Comparison of ENCODE assay signal across 8 mouse cellular contexts in the genomic region with DNA sequence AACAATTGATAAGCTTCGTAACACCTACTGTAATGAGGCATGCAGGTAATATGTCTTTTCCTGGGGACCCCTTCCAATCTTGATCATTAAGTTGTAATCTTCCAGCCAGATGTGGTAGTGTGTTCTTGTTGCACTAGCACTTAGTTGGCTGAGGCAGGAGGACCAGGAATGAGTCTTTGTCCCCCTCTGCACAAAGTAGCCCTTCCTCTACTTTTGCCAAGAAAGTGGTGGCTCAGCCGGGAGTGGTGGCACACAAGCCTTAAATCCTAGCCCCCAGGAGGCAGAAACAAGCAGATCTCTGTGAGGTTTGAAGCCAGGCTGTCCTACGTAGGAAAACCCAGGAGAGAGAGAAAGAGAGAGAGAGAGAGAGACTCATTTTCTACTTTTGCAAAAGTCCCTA. TPM values are rescaled to one million over a fixed set of nuclear protein-coding genes. Genes with fewer than 3 reads are reported as not detected.
DNase-seq lines count a peak whose midpoint lies in the region; ATAC-seq lines count a peak whose summit lies in the region.

No protein-coding gene starts in this region.

- peaks cover 59% of the 10 kb centered on the region for H3K4me1 ChIP-seq in heart, embryonic 11.5 days (ENCODE audit: control insufficient read depth, insufficient read depth, low read length)
- peaks cover 97% of the 10 kb centered on the region for H3K4me1 ChIP-seq in liver, embryonic 15.5 days (replicated peaks)

- H3K36me3 ChIP-seq in heart, embryonic 11.5 days (ENCODE audit: control insufficient read depth, insufficient read depth, low read length), result no peaks in the 10 kb centered on the region
- H3K36me3 ChIP-seq in liver, embryonic 15.5 days (replicated peaks), result no peaks in the 10 kb centered on the region

- H3K9ac ChIP-seq in heart, embryonic 11.5 days (ENCODE audit: low read depth, low read length), result no peak overlapping the region
- no peak overlapping the region for H3K9ac ChIP-seq in liver, embryonic 15.5 days

- H3K9me3 ChIP-seq in heart, embryonic 11.5 days (replicated peaks; ENCODE audit: control insufficient read depth, low read length), result no peaks in the 10 kb centered on the region
- H3K9me3 ChIP-seq in liver, embryonic 15.5 days (replicated peaks), result no peaks in the 10 kb centered on the region

- H3K27me3 ChIP-seq in heart, embryonic 11.5 days (ENCODE audit: control insufficient read depth, insufficient read depth, low read length), result no peaks in the 10 kb centered on the region
- H3K27me3 ChIP-seq in liver, embryonic 15.5 days, result peaks cover 59% of the 10 kb centered on the region

- no peak for ATAC-seq in heart, embryonic 11.5 days (replicated peaks; ENCODE audit: insufficient number of reproducible peaks, low FRiP score, low TSS enrichment)
- ATAC-seq in liver, embryonic 15.5 days (ENCODE audit: insufficient read depth), result no peak
- ATAC-seq in frontal cortex, adult (ENCODE audit: low TSS enrichment), result no peak

- H3K4me2 ChIP-seq in heart, embryonic 11.5 days, result peak overlapping the region; percentile 82
- H3K4me2 ChIP-seq in liver, embryonic 15.5 days, result peak overlapping the region; percentile 98

- peak overlapping the region; percentile 98 for H3K27ac ChIP-seq in heart, embryonic 11.5 days (ENCODE audit: low read depth, low read length)
- H3K27ac ChIP-seq in liver, embryonic 15.5 days (replicated peaks), result 0 out of 2 replicates have a peak overlapping the region, but pooled peaks have one; percentile 5

- intact Hi-C loops in left cerebral cortex, postnatal 10 days (cut with DNase I), result loop anchor here (5.0 kb wide), 1 partner anchor 35 kb away; no protein-coding TSS in a partner anchor

- WGBS in heart, embryonic 11.5 days (ENCODE audit: insufficient replicate concordance), result 70% methylated on average over 3 of the region's 3 CpGs
- 69% methylated on average over 3 of the region's 3 CpGs for WGBS in liver, embryonic 15.5 days (ENCODE audit: insufficient replicate concordance)

- no peak for DNase-seq in heart, adult 9 months (ENCODE audit: low spot score in 2 of 2)
- peak; percentile 50 for DNase-seq in thymus, postnatal 25 days
- DNase-seq in thymus, postnatal 10 days (ENCODE audit: low spot score in 2 of 2), result no peak
- no peak for DNase-seq in adrenal gland, postnatal 25 days
- DNase-seq in left cerebral cortex, postnatal 10 days (ENCODE audit: extremely low spot score in 1 of 2, low spot score in 2 of 2), result no peak

- H3K4me3 ChIP-seq in heart, embryonic 11.5 days (ENCODE audit: low read depth, low read length), result no peak overlapping the region
- H3K4me3 ChIP-seq in liver, embryonic 15.5 days (replicated peaks), result no peak overlapping the region

RNA-seq across cellular contexts. Expression of gene Btg2, which starts 17.0 kb away (rescaled TPM):
- 31.7 and 35.6 TPM in 2 replicates for polyA plus RNA-seq in heart, embryonic 11.5 days (2014; fragmentation: Nextera tagmentation; extraction: Ambion mirVana)
- polyA plus RNA-seq in liver, embryonic 15.5 days (2015; fragmentation: Nextera tagmentation; extraction: Ambion mirVana), result 103 and 108 TPM in 2 replicates
- total RNA-seq in adrenal gland, postnatal 25 days (2021), result 17.8 and 18.1 TPM in 2 replicates
- 10 to 100 TPM; 10.0 to 11.5 TPM for total RNA-seq in left cerebral cortex, postnatal 10 days (2021)

RNA-seq across cellular contexts. Expression of gene Fmod, which starts 24.9 kb away (rescaled TPM):
- 10.6 and 13.4 TPM in 2 replicates for polyA plus RNA-seq in heart, embryonic 11.5 days (2014; fragmentation: Nextera tagmentation; extraction: Ambion mirVana)
- 2.6 and 3.3 TPM in 2 replicates for polyA plus RNA-seq in liver, embryonic 15.5 days (2015; fragmentation: Nextera tagmentation; extraction: Ambion mirVana)
- total RNA-seq in adrenal gland, postnatal 25 days (2021), result 4.7 and 5.0 TPM in 2 replicates
- 10 to 100 TPM; 15.6 to 15.8 TPM for total RNA-seq in left cerebral cortex, postnatal 10 days (2021)

RNA-seq across cellular contexts. Expression of gene Chit1, which starts 49.1 kb away (rescaled TPM):
- polyA plus RNA-seq in heart, embryonic 11.5 days (2014; fragmentation: Nextera tagmentation; extraction: Ambion mirVana), result 1.7 and 1.9 TPM in 2 replicates
- 0.07 and 0.20 TPM in 2 replicates for polyA plus RNA-seq in liver, embryonic 15.5 days (2015; fragmentation: Nextera tagmentation; extraction: Ambion mirVana)
- not detected in 2 replicates for total RNA-seq in adrenal gland, postnatal 25 days (2021)
- under 1 TPM; 0.26 to 0.60 TPM for total RNA-seq in left cerebral cortex, postnatal 10 days (2021)
